Mouse (Mus musculus): ENCODE measurements around the gene 4930523C07Rik.

- TF ChIP-seq CTCF (IDR thresholded peaks at IDR 0.05; ENCODE audit: extremely low read depth, insufficient read depth, low read length) (no peak), POLR2A (IDR thresholded peaks at IDR 0.05; ENCODE audit: extremely low read depth, insufficient read depth, low read length) (no peak)
These were observed 34.9 kb downstream of the 4930523C07Rik start for GRCm38 (mm10) chr1:160078882-160079661.
